Mouse (Mus musculus) testis, adult 2 months (tissue): ENCODE results near the gene Defb15. TPM values are rescaled to one million over a fixed set of nuclear protein-coding genes. Genes with fewer than 3 reads are reported as not detected.

Experiments
- H3K27ac ChIP-seq: fragments of 200-500 bp; 2 replicates; pipeline ENCODE4 v1.5.1; 2012; ENCODE audit warnings: low read depth, low read length; ENCODE audit not compliant: control insufficient read depth, insufficient read depth
- H3K27me3 ChIP-seq: fragments of 200-500 bp; 2 replicates; pipeline ENCODE4 v1.6.1; 2012; ENCODE audit warnings: mild to moderate bottlenecking, low read length, moderate library complexity; ENCODE audit not compliant: control insufficient read depth, insufficient read depth
- H3K36me3 ChIP-seq: fragments of 200-500 bp; 2 replicates; pipeline ENCODE4 v1.6.1; 2012; ENCODE audit warnings: mild to moderate bottlenecking, low read length; ENCODE audit not compliant: control insufficient read depth, insufficient read depth
- H3K4me1 ChIP-seq: fragments of 200-500 bp; 2 replicates; pipeline ENCODE4 v1.6.1; 2012; ENCODE audit warnings: low read length; ENCODE audit not compliant: control insufficient read depth, insufficient read depth
- H3K4me3 ChIP-seq: fragments of 200-500 bp; 2 replicates; pipeline ENCODE4 v1.5.1; 2012; ENCODE audit warnings: low read depth, mild to moderate bottlenecking, low read length, moderate library complexity, mixed read lengths; ENCODE audit not compliant: control insufficient read depth
- CTCF ChIP-seq: fragments of 200-500 bp; IDR thresholded peaks from 2 replicates; pipeline ENCODE4 v1.5.1; 2012; ENCODE audit warnings: low read depth, mild to moderate bottlenecking, inconsistent platforms, low read length, moderate library complexity; ENCODE audit not compliant: control insufficient read depth, insufficient read depth, insufficient replicate concordance
- POLR2A ChIP-seq: fragments of 200-500 bp; IDR thresholded peaks from 2 replicates; pipeline ENCODE4 v1.6.1; 2012; ENCODE audit warnings: low read depth, mild to moderate bottlenecking, inconsistent platforms, low read length, moderate library complexity; ENCODE audit not compliant: control insufficient read depth
- polyA plus RNA-seq: library from polyadenylated mRNA; depleted of rRNA; stranded (reverse); fragments of >200 nt; gene quantifications from 2 replicates; pipeline ENCODE4 v1.2.3, GENCODE M21; 2012; rRNA removed

Defb15 gene
- polyA plus RNA-seq = 2.1 TPM in 1 of 2 replicates, not detected in the other

GRCm38 (mm10) chr8:21932610-21933009, at the start of gene Defb15:
TSS of gene Defb15 (minus strand) at chr8:21932710.
- H3K36me3 ChIP-seq = no peaks in the 10 kb centered on the region
- H3K4me3 ChIP-seq = no peak within 1 kb of the TSS
- H3K27me3 ChIP-seq = no peaks in the 10 kb centered on the region
- no peak within 1 kb of the TSS for H3K27ac ChIP-seq
- H3K4me1 ChIP-seq = no peaks in the 10 kb centered on the region
- TF ChIP-seq POLR2A (no peak), CTCF (no peak)

- no peak overlapping the region for H3K27ac ChIP-seq
- H3K27me3 ChIP-seq = no peaks in the 10 kb centered on the region
- no peaks in the 10 kb centered on the region for H3K4me1 ChIP-seq
- TF ChIP-seq POLR2A = no peak
- no peaks in the 10 kb centered on the region for H3K36me3 ChIP-seq
- H3K4me3 ChIP-seq = no peak overlapping the region
These were observed 49.3 kb upstream of the Defb15 start for GRCm38 (mm10) chr8:21981664-21982337.

GRCm38 (mm10) chr8:21978193-21978592, 45.7 kb upstream of the Defb15 start:
- Histone ChIP-seq H3K27ac (no peak overlapping the region), H3K4me1 (no peaks in the 10 kb centered on the region), H3K36me3 (no peaks in the 10 kb centered on the region), H3K27me3 (no peaks in the 10 kb centered on the region), H3K4me3 (no peak overlapping the region)
- no peak for TF ChIP-seq CTCF
- no peak for TF ChIP-seq POLR2A

GRCm38 (mm10) chr8:21969475-21969874, 37.0 kb upstream of the Defb15 start, which contains the start of gene Ccdc70:
TSS of gene Ccdc70 (plus strand) at chr8:21969775.
- TF ChIP-seq POLR2A = no peak
- no peak for TF ChIP-seq CTCF
- H3K4me3 ChIP-seq = peak within 1 kb of the TSS; percentile 89
- no peaks in the 10 kb centered on the region for H3K4me1 ChIP-seq
- H3K36me3 ChIP-seq = no peaks in the 10 kb centered on the region
- H3K27ac ChIP-seq = no peak within 1 kb of the TSS
- no peaks in the 10 kb centered on the region for H3K27me3 ChIP-seq

- TF ChIP-seq CTCF = no peak
- no peak for TF ChIP-seq POLR2A
- Histone ChIP-seq H3K27me3 (no peaks in the 10 kb centered on the region), H3K4me3 (no peak overlapping the region), H3K27ac (no peak overlapping the region), H3K4me1 (no peaks in the 10 kb centered on the region), H3K36me3 (no peaks in the 10 kb centered on the region)
These were observed 34.1 kb upstream of the Defb15 start for GRCm38 (mm10) chr8:21966646-21967045.

GRCm38 (mm10) chr8:21958414-21958813, 25.9 kb upstream of the Defb15 start, which contains the start of gene Fam90a1a:
TSS of gene Fam90a1a (plus strand) at chr8:21958714.
- H3K4me3 ChIP-seq = no peak within 1 kb of the TSS
- H3K4me1 ChIP-seq = no peaks in the 10 kb centered on the region
- H3K27ac ChIP-seq = no peak within 1 kb of the TSS
- no peaks in the 10 kb centered on the region for H3K36me3 ChIP-seq
- H3K27me3 ChIP-seq = no peaks in the 10 kb centered on the region
- TF ChIP-seq POLR2A = no peak
- TF ChIP-seq CTCF = no peak

DNA sequence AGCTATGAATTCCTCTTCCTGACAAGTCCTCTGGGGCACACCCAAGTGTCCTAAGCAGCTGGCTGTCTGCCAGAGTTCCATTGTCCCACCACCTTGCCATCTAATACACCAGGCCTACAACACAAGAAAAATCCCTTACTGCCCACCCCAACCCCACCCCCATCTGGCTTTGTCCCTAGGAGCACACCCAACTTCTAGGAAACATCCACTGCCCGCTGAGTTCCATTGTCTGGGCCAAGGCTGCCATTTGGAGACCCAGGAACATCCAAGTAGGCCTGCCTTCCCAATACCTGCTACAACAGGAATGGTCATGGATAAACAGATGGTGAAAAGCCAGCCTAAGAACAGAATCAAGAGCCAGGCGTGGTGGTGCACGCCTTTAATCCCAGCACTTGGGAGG, 23.8 kb upstream of the Defb15 start:
- no peak overlapping the region for H3K27ac ChIP-seq
- no peak for TF ChIP-seq POLR2A
- no peak for TF ChIP-seq CTCF

More for the DNA sequence above, 23.8 kb upstream of the Defb15 start:
- no peaks in the 10 kb centered on the region for H3K27me3 ChIP-seq
- no peak overlapping the region for H3K4me3 ChIP-seq
- no peaks in the 10 kb centered on the region for H3K4me1 ChIP-seq
- no peaks in the 10 kb centered on the region for H3K36me3 ChIP-seq
